Mouse (Mus musculus): Measurements from ENCODE around the gene Auts2.

The Auts2 gene

GRCm38 (mm10) chr5:132098461-132098860 is 444.7 kb downstream of the Auts2 start:
- DNase-seq (ENCODE audit: low spot score in 2 of 2) = peak; percentile 48 to 50

DNA sequence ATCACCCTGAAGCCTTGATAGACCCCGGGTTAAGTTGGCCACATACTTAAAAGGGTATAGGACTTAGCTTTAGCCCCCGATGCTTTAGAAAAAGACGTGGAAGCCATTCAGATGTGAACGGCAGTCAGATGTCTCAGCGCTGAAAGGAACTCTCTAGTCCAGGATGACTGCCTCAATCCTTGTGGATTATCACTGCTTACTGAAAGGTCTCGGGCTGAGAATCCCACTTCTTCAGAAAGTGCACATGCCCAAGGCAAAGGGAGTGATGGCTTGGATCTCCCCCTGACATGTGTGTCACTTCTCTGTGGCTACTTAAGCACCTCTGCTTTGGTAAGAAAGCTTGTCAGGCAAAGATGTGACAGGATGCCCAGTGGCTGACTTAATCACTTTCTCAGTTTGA is 450.4 kb downstream of the Auts2 start:
- DNase-seq (ENCODE audit: low spot score in 2 of 2) = no peak

GRCm38 (mm10) chr5:132089496-132090250 is 453.5 kb downstream of the Auts2 start:
- no peak for DNase-seq (ENCODE audit: low spot score in 2 of 2)

- no peak for DNase-seq (ENCODE audit: low spot score in 2 of 2)
Measured at GRCm38 (mm10) chr5:132088585-132088984, 454.6 kb downstream of the Auts2 start.

- peak; percentile 13 to 27 for DNase-seq (ENCODE audit: low spot score in 2 of 2)
Measured at GRCm38 (mm10) chr5:132083753-132084326, 459.3 kb downstream of the Auts2 start.

DNA sequence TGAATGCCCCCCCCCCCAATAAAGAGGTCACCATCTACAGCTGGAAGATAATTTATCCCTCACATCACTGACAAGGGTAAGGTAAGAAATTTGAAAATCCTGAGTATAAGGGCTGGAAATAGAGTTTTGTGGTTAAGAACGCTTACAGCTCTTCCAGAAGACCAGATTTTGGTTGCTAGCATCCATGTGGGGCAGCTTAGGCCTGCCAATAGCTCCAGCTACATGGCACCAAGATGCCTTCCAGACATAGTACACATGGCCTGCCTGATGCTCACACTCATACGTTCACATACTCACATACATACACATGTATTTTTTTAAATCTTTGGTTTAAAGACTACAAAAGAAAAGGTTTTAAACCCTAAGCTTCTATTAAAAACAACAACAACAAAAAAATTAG is 467.2 kb downstream of the Auts2 start:
- no peak for DNase-seq (ENCODE audit: low spot score in 2 of 2)

- DNase-seq (ENCODE audit: low spot score in 2 of 2) = peak; percentile 44 to 45
Measured at GRCm38 (mm10) chr5:132074724-132075374, 468.3 kb downstream of the Auts2 start.

DNA sequence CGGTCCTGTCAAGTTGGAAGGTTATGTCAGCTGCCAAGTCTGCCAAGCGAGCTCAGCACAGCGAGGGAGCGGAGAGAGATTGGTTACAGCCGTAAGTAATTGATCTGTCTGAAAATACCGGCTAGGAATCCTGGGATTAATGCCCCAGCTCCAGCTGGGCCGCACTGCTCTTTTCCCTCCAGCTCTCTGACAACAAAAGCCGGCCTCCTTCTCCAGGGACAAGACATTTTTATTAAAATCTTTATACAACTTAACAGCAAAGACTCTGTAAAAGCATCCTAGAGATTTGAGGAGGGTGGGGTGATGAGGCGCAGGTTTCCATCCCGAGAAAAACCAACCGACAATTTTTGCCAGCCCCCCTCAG is 468.8 kb downstream of the Auts2 start:
- no peak for DNase-seq (ENCODE audit: low spot score in 2 of 2)

- DNase-seq (ENCODE audit: low spot score in 2 of 2) = no peak
Measured at GRCm38 (mm10) chr5:132073677-132074359, 469.3 kb downstream of the Auts2 start.

DNA sequence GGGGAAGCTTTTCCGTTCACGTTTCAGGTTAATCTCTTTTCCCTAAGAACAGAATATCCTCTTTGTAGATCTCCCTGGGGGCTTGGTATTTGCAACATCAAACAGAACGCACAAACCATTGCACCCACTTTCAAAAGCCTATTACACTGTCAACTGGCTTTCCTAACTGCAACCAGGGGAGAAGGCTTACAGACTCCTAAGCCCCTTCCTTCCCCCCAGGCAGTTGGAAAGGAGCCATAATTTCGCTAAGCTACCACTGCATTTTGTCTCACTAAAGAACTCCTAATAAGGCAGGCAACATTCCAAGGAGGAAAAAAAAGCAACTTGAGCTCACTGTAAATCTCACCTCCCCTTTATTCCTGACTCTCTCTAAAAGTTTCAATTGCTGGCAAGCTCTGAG is 470.8 kb downstream of the Auts2 start:
- DNase-seq (ENCODE audit: low spot score in 2 of 2) = no peak

- no peak for DNase-seq (ENCODE audit: low spot score in 2 of 2)
Measured at GRCm38 (mm10) chr5:132067750-132068739, 475.1 kb downstream of the Auts2 start.

- no peak for DNase-seq (ENCODE audit: low spot score in 2 of 2)
Measured at GRCm38 (mm10) chr5:132060116-132060515, 483.0 kb downstream of the Auts2 start.

DNA sequence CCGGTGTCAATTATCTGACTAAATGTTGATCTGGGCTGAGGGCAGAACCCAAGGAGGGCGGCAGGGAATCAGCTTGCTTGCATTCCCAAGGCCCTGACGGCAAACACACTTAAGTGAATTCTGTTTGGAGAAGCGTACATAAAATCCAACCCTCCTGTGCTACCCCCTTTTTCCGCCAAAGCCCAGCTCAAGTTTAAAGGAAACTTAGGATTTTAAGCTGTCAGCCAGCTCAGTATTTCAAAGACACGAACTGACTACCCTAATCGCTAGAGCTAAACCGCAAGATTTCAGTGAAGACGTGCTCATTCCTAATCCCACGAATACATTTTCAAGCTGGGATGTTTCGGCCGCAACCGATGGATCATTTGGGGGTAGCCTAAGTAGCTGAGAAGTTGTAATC is 490.5 kb downstream of the Auts2 start:
- DNase-seq (ENCODE audit: low spot score in 2 of 2) = no peak

- DNase-seq (ENCODE audit: low spot score in 2 of 2) = no peak
Measured at GRCm38 (mm10) chr5:132039584-132039983, 503.6 kb downstream of the Auts2 start.

DNA sequence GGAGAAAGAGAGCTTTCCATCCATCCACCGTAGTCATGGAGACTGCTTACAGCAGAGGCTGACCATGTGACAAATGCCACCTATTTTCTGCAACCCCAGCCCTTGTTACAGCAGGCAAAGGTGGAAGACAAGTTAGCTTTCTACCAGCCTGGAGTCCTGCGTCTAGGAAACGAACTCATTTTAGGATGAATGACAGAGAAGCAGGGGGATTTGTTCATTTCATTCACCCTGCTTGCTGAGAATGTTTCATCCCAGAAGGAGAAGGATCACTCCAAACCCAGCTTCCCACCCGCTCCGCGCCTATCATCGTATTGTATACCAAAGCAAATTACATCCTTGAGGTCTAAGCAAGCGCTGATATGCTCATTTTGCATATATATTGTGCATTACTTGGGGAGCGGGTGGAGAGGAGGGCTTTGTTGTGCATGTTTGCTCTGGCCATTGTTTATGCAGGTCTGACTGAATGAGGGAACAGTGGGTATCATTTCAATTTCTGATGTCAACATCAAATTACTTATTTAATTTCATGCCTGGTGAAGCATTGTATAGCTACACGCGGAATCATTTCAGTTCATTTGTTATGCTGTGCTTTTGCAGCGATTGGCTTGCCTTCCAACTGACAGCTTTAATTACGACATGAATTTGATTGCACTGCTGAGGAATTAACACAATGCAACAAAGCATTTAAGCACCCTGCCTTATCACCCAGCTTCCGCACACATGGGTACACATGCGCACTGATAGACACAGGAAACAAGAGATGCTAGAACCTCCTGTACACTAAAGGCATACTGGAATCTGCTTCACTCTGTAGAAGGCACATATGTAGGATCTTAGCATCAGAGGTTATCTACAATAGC is 509.4 kb downstream of the Auts2 start:
- no peak for DNase-seq (ENCODE audit: low spot score in 2 of 2)

DNA sequence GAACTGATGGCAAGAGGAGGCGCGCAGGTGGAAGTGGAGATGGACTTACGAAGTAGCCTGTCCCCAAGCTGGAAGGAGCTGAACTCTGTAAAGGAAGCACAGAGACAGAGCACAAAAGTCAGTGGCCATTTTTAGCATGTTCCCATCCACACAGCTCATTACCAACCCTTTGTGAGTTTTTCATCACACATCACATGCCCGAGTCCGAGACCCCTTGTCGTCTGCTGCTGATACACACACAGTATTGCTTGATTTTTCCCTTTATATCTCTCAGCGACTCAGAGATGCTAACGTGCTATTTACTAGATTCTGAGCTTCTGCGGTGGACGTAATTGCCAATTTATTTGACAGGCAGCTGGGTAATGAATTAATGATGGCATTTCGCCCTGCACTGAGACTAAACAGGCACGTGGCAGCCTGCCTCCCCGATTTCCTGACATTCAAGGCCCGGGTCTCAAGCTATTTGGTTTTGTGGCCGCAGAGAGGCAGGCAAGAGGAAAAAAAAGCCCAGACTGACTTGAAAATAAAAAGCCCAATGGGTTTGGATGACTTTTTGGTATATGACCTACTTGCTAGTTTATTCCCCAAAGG is 512.1 kb downstream of the Auts2 start:
- peak in 1 of 2 experiments; percentile 2 for DNase-seq (ENCODE audit: low spot score in 2 of 2)

DNA sequence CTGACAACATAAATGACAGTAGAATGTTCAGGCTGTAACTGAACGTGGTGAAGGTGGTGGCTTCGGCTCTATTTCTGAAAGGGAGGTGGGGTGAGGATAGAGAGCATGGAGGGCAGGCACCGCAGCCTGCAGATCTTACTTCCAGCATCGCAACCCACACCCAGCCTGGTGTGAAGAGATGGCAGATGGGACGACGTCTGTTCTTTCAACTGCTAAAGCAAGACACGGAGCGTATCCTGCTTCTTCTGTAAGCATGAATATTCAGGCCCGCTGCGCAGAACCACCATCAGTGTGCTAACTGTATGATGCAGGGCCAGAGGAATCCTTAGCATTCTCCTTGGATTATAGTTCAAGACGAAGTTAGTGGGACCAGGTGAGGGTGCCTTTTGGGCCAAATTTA is 513.5 kb downstream of the Auts2 start:
- DNase-seq (ENCODE audit: low spot score in 2 of 2) = no peak

DNA sequence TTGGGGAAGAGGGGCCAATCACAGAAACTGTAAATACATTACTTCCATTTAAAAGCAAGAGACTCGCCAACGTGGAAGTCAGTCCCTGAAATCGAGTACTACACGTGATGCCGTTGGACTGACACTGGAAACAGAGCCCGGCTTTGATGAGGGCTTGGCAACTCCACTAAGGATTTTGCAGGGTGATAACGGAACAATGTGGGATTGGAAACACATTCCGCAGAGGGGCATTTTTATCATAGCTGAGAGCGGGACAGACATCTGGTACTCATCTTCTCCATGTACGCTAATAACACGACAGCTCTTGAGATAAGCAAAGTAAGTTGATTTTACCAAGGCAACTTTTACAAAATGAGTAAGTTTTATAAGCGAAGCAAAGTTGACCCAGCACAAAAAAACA is 514.1 kb downstream of the Auts2 start:
- no peak for DNase-seq (ENCODE audit: low spot score in 2 of 2)

DNA sequence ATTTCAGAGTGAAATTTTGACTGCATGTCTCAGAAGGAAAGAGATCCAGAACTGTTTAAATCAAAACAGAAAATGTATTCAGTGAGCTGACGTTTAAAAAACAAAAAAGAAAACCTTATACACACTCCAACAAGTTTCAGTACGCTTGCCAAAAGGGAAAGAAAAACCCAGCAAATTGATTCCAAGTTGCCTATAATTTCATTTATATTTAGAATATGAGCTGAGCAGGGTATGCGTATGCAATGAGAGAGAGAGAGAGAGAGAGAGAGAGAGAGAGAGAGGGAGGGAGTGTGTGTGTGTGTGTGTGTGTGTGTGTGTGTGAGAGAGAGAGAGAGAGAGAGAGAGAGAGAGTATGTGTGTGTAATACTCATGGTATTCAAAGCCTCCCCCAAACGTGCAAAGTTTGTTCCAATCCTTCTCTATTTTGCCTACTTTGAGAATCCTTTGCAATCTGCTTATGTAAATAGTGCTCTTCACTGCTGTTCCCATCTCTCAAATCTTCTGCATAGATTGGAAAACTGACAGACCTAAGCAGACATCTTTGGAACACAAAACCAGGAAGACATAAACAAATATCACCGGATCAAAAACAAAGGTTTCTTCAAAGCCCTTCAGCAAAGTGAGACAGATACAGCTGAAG is 515.2 kb downstream of the Auts2 start:
- DNase-seq (ENCODE audit: low spot score in 2 of 2) = no peak

Measured in heart, adult 9 months (tissue).